Mouse (Mus musculus): ENCODE data around the gene Mrgprh. TPM values are rescaled to one million over a fixed set of nuclear protein-coding genes. Genes with fewer than 3 reads are reported as not detected.

Gene Mrgprh
- not detected in 2 replicates for polyA plus RNA-seq (2015; fragmentation: Nextera tagmentation; extraction: Ambion mirVana)

DNA sequence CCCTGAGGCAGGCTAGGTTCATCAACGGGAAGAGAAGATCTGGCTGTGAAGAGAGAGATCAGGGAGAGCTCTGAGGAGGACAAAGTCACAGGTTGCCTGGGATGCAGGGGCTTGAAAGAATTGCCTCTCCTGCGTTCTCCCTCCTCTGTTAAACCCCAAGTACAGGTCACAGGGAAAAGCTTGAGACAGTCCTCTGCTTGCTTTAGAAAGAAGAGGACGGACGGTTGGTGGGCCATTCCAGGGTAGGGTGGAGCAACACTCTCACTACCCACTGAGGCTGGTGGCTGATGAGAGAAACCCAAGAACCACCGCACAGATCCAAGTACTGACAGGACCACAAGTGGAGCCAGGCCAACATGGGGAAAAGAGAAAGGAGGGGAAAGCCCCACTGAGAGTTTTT lies at the start of gene Mrgprh:
TSS of gene Mrgprh (plus strand) at position 301 of the 400 bp plus-strand sequence.
- 63% methylated on average over 5 of the region's 5 CpGs for WGBS
- 0 out of 2 replicates have a peak, but pooled peaks cover 4% of the 10 kb centered on the region for H3K27me3 ChIP-seq (replicated peaks; ENCODE audit: insufficient read depth, low read length)

DNA sequence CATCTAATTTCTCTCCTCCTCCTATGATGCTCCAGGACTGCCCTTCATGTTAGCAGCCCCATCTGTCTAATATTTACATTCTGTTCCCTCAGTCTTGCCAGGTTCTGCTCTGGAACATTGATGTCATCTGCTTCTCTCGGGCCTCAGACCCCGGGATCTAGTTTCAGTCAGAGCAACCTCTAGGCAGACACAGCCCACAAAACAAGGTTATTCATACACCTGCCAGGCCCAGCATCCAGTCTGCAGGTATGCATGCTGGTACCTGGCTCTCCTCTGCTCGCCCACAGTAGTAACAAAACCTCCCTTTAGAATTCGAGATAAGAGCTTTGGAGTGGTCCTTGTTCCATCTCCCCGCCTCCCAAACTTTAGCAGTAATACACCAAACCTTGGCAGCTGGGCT lies 45.5 kb upstream of the Mrgprh start:
- WGBS, result 46% methylated on average over 5 of the region's 5 CpGs

More for the DNA sequence above, at the start of gene Mrgprh:
- Histone ChIP-seq H3K4me2 (replicated peaks; ENCODE audit: low read depth, low read length) (no peak within 1 kb of the TSS), H3K4me1 (ENCODE audit: insufficient read depth, low read depth, low read length) (no peaks in the 10 kb centered on the region), H3K9me3 (ENCODE audit: low read length) (no peaks in the 10 kb centered on the region), H3K27ac (ENCODE audit: low read length) (no peak within 1 kb of the TSS), H3K36me3 (ENCODE audit: insufficient read depth, low read length) (no peaks in the 10 kb centered on the region), H3K4me3 (ENCODE audit: low read depth, low read length) (no peak within 1 kb of the TSS), H3K9ac (replicated peaks; ENCODE audit: low read depth) (no peak within 1 kb of the TSS)
- DNase-seq (ENCODE audit: low spot score) (no peak), ATAC-seq (no peak)
- TF ChIP-seq CTCF (IDR thresholded peaks at IDR 0.05), result no peak
- TF ChIP-seq EP300 (IDR thresholded peaks at IDR 0.05), result no peak

DNA sequence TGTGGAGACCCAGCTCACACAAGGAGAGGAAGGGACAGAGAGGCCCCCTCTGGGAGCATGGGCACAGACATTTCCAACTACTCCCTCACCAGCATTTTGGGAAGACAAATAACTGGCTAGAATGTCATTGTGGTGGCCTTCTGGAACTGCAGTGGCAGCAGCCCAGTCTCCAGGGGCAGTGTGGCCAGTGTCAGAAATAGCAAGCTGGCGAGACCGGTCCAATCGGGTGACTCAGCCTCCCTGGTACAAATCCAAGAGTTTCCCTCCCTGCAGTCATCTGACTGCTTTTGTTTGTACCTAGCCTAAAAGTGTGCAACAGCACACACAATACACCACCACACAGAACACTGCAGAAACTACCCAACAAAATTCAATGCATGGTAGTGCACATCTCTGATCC lies 43.6 kb upstream of the Mrgprh start:
- 67% methylated on average over 3 of the region's 3 CpGs for WGBS
- DNase-seq (ENCODE audit: low spot score) (no peak), ATAC-seq (peak; percentile 48)
- Histone ChIP-seq H3K36me3 (ENCODE audit: insufficient read depth, low read length) (no peaks in the 10 kb centered on the region), H3K27me3 (replicated peaks; ENCODE audit: insufficient read depth, low read length) (no peaks in the 10 kb centered on the region), H3K9ac (replicated peaks; ENCODE audit: low read depth) (no peak overlapping the region), H3K9me3 (ENCODE audit: low read length) (no peaks in the 10 kb centered on the region), H3K27ac (ENCODE audit: low read length) (no peak overlapping the region), H3K4me2 (replicated peaks; ENCODE audit: low read depth, low read length) (no peak overlapping the region), H3K4me1 (ENCODE audit: insufficient read depth, low read depth, low read length) (no peaks in the 10 kb centered on the region), H3K4me3 (ENCODE audit: low read depth, low read length) (no peak overlapping the region)
- TF ChIP-seq EP300 (IDR thresholded peaks at IDR 0.05), result no peak
- peak; percentile 11; the same call in 1 of the 2 replicates for TF ChIP-seq CTCF (IDR thresholded peaks at IDR 0.05)

More for the DNA sequence above, 45.5 kb upstream of the Mrgprh start:
- no peaks in the 10 kb centered on the region for H3K27me3 ChIP-seq (replicated peaks; ENCODE audit: insufficient read depth, low read length)
- no peak overlapping the region for H3K27ac ChIP-seq (ENCODE audit: low read length)
- DNase-seq (ENCODE audit: low spot score) (peak; percentile 24), ATAC-seq (peak; percentile 39; the same call in 1 of the 2 replicates)
- no peaks in the 10 kb centered on the region for H3K9me3 ChIP-seq (ENCODE audit: low read length)
- no peak overlapping the region for H3K4me3 ChIP-seq (ENCODE audit: low read depth, low read length)
- no peak overlapping the region for H3K4me2 ChIP-seq (replicated peaks; ENCODE audit: low read depth, low read length)
- TF ChIP-seq CTCF (IDR thresholded peaks at IDR 0.05) (no peak), EP300 (IDR thresholded peaks at IDR 0.05) (no peak)
- no peaks in the 10 kb centered on the region for H3K36me3 ChIP-seq (ENCODE audit: insufficient read depth, low read length)
- H3K9ac ChIP-seq (replicated peaks; ENCODE audit: low read depth), result no peak overlapping the region
- no peaks in the 10 kb centered on the region for H3K4me1 ChIP-seq (ENCODE audit: insufficient read depth, low read depth, low read length)

DNA sequence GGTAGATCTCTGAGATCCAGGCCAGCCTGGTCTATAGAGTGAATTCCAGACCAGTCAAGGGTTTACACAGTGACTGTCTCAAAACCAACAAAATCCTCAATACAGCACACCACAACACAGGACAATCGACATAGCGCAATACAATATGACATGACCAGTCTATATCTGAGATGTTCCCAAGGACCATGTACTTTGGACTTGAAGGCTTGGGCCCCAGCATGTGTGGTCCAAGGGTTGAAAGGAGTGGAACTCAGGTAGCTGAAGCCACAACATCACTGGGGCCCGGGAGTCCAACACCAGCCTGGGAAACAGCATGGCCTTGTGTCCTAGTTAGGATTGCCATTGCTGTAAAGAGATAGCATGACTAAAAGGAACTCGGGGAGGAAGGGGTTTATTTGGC lies 43.2 kb upstream of the Mrgprh start:
- Histone ChIP-seq H3K9ac (replicated peaks; ENCODE audit: low read depth) (no peak overlapping the region), H3K27me3 (replicated peaks; ENCODE audit: insufficient read depth, low read length) (no peaks in the 10 kb centered on the region), H3K4me3 (ENCODE audit: low read depth, low read length) (no peak overlapping the region), H3K27ac (ENCODE audit: low read length) (no peak overlapping the region), H3K4me1 (ENCODE audit: insufficient read depth, low read depth, low read length) (no peaks in the 10 kb centered on the region), H3K36me3 (ENCODE audit: insufficient read depth, low read length) (no peaks in the 10 kb centered on the region), H3K4me2 (replicated peaks; ENCODE audit: low read depth, low read length) (no peak overlapping the region), H3K9me3 (ENCODE audit: low read length) (no peaks in the 10 kb centered on the region)
- WGBS, result 90% methylated on average over 4 of the region's 4 CpGs
- ATAC-seq, result no peak; the same call in 1 of the 2 replicates
- TF ChIP-seq EP300 (IDR thresholded peaks at IDR 0.05), result no peak
- TF ChIP-seq CTCF (IDR thresholded peaks at IDR 0.05), result no peak
- no peak for DNase-seq (ENCODE audit: low spot score)

DNA sequence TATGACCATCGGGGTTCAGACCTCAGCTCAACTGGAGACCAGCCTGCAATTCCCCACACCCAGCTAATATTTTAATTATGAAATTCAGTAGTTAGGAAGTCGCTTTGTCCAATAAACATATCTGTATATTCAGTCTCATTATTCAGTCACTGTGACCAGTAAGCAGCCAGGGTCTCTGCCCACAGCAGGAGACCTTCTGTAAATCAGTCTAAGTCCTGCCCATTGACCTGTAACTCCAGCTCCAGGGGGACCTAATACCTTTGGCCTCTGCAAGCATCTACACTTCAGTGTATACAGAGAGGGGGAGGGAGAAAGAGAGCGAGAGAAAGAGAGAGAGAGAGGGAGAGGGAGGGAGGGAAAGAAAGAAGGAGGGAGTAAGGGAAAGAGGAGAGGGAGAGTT lies 41.5 kb upstream of the Mrgprh start:
- H3K4me2 ChIP-seq (replicated peaks; ENCODE audit: low read depth, low read length), result no peak overlapping the region
- H3K36me3 ChIP-seq (ENCODE audit: insufficient read depth, low read length), result no peaks in the 10 kb centered on the region
- no peak overlapping the region for H3K9ac ChIP-seq (replicated peaks; ENCODE audit: low read depth)
- no peaks in the 10 kb centered on the region for H3K27me3 ChIP-seq (replicated peaks; ENCODE audit: insufficient read depth, low read length)
- TF ChIP-seq CTCF (IDR thresholded peaks at IDR 0.05), result no peak
- TF ChIP-seq EP300 (IDR thresholded peaks at IDR 0.05), result no peak
- H3K4me3 ChIP-seq (ENCODE audit: low read depth, low read length), result no peak overlapping the region
- H3K9me3 ChIP-seq (ENCODE audit: low read length), result no peaks in the 10 kb centered on the region
- ATAC-seq (no peak), DNase-seq (ENCODE audit: low spot score) (no peak)
- H3K4me1 ChIP-seq (ENCODE audit: insufficient read depth, low read depth, low read length), result no peaks in the 10 kb centered on the region
- WGBS, result 74% methylated on average over 3 of the region's 3 CpGs
- no peak overlapping the region for H3K27ac ChIP-seq (ENCODE audit: low read length)

DNA sequence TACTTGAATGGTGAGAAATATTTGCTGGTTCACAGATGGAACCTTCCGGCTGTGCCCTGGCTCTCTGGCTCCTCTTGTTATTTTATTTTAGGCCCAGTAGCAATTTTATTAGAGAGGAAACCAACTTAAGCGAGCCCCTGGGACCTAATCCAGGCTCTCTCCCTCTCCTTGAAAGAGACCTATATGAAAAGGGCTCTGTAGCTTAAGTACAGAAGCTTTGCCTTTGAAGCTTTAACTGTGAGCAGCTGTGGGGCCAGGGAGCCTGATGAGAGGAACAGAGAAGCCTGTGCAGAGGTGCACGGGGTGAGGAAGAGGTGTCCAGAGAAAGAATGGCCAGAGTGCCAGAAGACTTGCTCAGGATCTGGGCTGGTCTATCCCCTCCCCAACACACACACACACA lies 41.0 kb upstream of the Mrgprh start:
- Histone ChIP-seq H3K27ac (ENCODE audit: low read length) (no peak overlapping the region), H3K36me3 (ENCODE audit: insufficient read depth, low read length) (no peaks in the 10 kb centered on the region), H3K9me3 (ENCODE audit: low read length) (no peaks in the 10 kb centered on the region), H3K4me2 (replicated peaks; ENCODE audit: low read depth, low read length) (no peak overlapping the region), H3K4me3 (ENCODE audit: low read depth, low read length) (no peak overlapping the region), H3K9ac (replicated peaks; ENCODE audit: low read depth) (no peak overlapping the region), H3K4me1 (ENCODE audit: insufficient read depth, low read depth, low read length) (no peaks in the 10 kb centered on the region), H3K27me3 (replicated peaks; ENCODE audit: insufficient read depth, low read length) (no peaks in the 10 kb centered on the region)
- 52% methylated on average over 3 of the region's 3 CpGs for WGBS
- no peak for DNase-seq (ENCODE audit: low spot score)
- TF ChIP-seq EP300 (IDR thresholded peaks at IDR 0.05) (no peak), CTCF (IDR thresholded peaks at IDR 0.05) (no peak)
- no peak for ATAC-seq

DNA sequence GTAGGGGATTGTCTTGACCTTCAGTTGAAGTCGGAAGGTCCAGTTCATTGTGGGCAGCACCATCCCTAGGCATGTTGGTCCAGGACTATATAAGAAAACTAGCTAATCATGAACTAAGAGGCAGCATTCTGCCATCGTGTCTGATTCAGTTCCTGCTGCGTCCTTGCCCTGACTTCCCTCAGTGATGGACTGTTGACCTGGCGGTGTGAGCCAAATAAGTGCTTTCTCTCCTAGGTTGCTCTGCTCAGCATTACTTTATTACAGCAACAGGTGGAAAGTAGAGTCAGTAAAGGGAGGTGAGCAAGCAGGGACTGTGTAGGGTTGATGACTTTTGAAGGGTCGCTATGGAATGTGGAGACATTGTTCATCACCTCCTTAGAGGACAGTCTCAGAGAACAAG lies 40.1 kb upstream of the Mrgprh start:
- H3K4me2 ChIP-seq (replicated peaks; ENCODE audit: low read depth, low read length), result no peak overlapping the region
- no peaks in the 10 kb centered on the region for H3K4me1 ChIP-seq (ENCODE audit: insufficient read depth, low read depth, low read length)
- 91% methylated on average over 5 of the region's 5 CpGs for WGBS
- H3K9ac ChIP-seq (replicated peaks; ENCODE audit: low read depth), result no peak overlapping the region
- ATAC-seq, result no peak
- TF ChIP-seq CTCF (IDR thresholded peaks at IDR 0.05) (no peak), EP300 (IDR thresholded peaks at IDR 0.05) (no peak)
- H3K9me3 ChIP-seq (ENCODE audit: low read length), result no peaks in the 10 kb centered on the region
- no peaks in the 10 kb centered on the region for H3K27me3 ChIP-seq (replicated peaks; ENCODE audit: insufficient read depth, low read length)
- H3K36me3 ChIP-seq (ENCODE audit: insufficient read depth, low read length), result no peaks in the 10 kb centered on the region
- H3K27ac ChIP-seq (ENCODE audit: low read length), result no peak overlapping the region
- DNase-seq (ENCODE audit: low spot score), result no peak
- no peak overlapping the region for H3K4me3 ChIP-seq (ENCODE audit: low read depth, low read length)
